Mouse (Mus musculus): ENCODE results near the gene Olfr1206. TPM values are rescaled to one million over a fixed set of nuclear protein-coding genes. Genes with fewer than 3 reads are reported as not detected.

Olfr1206 gene
- not detected in 2 replicates for polyA plus RNA-seq (2012; ENCODE audit: low replicate concordance)

GRCm38 (mm10) chr2:88862931-88863330 is at the start of gene Olfr1206:
Olfr1206 (plus strand) TSS chr2:88863231.

GRCm38 (mm10) chr2:88814196-88814595 is 48.8 kb upstream of the Olfr1206 start, which contains the start of gene Olfr1202:
Olfr1202 (plus strand) TSS chr2:88814496.

GRCm38 (mm10) chr2:88829437-88829836 is 33.6 kb upstream of the Olfr1206 start, which contains the start of gene Olfr1205:
Olfr1205 (plus strand) TSS chr2:88829737.

GRCm38 (mm10) chr2:88848992-88849391 is 14.0 kb upstream of the Olfr1206 start, which contains the start of gene Olfr1204:
Olfr1204 (plus strand) TSS chr2:88849292.

GRCm38 (mm10) chr2:88902211-88902610 is 39.2 kb downstream of the Olfr1206 start, which contains the start of gene Olfr1208:
Olfr1208 (minus strand) TSS chr2:88902311.

GRCm38 (mm10) chr2:88915057-88915456 is 52.0 kb downstream of the Olfr1206 start, which contains the start of gene Olfr1209:
Olfr1209 (minus strand) TSS chr2:88915157.

Other genes with a start within 250 kb of the Olfr1206 start
- gene Olfr1191-ps1, start 222.7 kb upstream of the Olfr1206 start, polyA plus RNA-seq (2012; ENCODE audit: low replicate concordance) = not detected in 2 replicates
- 0.02 TPM in 1 of 2 replicates, not detected in the other for gene Olfr1192-ps1, start 214.7 kb upstream of the Olfr1206 start, polyA plus RNA-seq (2012; ENCODE audit: low replicate concordance)
- not detected in 2 replicates for gene Olfr1193, start 187.6 kb upstream of the Olfr1206 start, polyA plus RNA-seq (2012; ENCODE audit: low replicate concordance)
- not detected in 2 replicates for gene Olfr1195, start 174.0 kb upstream of the Olfr1206 start, polyA plus RNA-seq (2012; ENCODE audit: low replicate concordance)
- not detected in 2 replicates for gene Olfr1196, start 158.6 kb upstream of the Olfr1206 start, polyA plus RNA-seq (2012; ENCODE audit: low replicate concordance)
- not detected in 2 replicates for gene Olfr1197, start 130.9 kb upstream of the Olfr1206 start, polyA plus RNA-seq (2012; ENCODE audit: low replicate concordance)
- not detected in 2 replicates for gene Olfr1198, start 111.9 kb upstream of the Olfr1206 start, polyA plus RNA-seq (2012; ENCODE audit: low replicate concordance)
- not detected in 2 replicates for gene Olfr1199, start 102.8 kb upstream of the Olfr1206 start, polyA plus RNA-seq (2012; ENCODE audit: low replicate concordance)
- not detected in 2 replicates for gene Olfr1200, start 92.7 kb upstream of the Olfr1206 start, polyA plus RNA-seq (2012; ENCODE audit: low replicate concordance)
- not detected in 2 replicates for gene Olfr1201, start 70.2 kb upstream of the Olfr1206 start, polyA plus RNA-seq (2012; ENCODE audit: low replicate concordance)
- gene Olfr1202, start 48.7 kb upstream of the Olfr1206 start, polyA plus RNA-seq (2012; ENCODE audit: low replicate concordance) = not detected in 2 replicates
- gene Olfr1205, start 33.5 kb upstream of the Olfr1206 start, polyA plus RNA-seq (2012; ENCODE audit: low replicate concordance) = not detected in 2 replicates
- not detected in 2 replicates for gene Olfr1204, start 13.9 kb upstream of the Olfr1206 start, polyA plus RNA-seq (2012; ENCODE audit: low replicate concordance)
- gene Olfr1208, start 39.1 kb downstream of the Olfr1206 start, polyA plus RNA-seq (2012; ENCODE audit: low replicate concordance) = not detected in 2 replicates
- gene Olfr1209, start 51.9 kb downstream of the Olfr1206 start, polyA plus RNA-seq (2012; ENCODE audit: low replicate concordance) = not detected in 2 replicates
- not detected in 2 replicates for gene Olfr1211, start 74.9 kb downstream of the Olfr1206 start, polyA plus RNA-seq (2012; ENCODE audit: low replicate concordance)
- gene Olfr1212, start 90.7 kb downstream of the Olfr1206 start, polyA plus RNA-seq (2012; ENCODE audit: low replicate concordance) = 0.33 TPM in 1 of 2 replicates, not detected in the other
- gene Gm13762, start 117.0 kb downstream of the Olfr1206 start, polyA plus RNA-seq (2012; ENCODE audit: low replicate concordance) = not detected in 2 replicates
- gene Olfr1214, start 129.4 kb downstream of the Olfr1206 start, polyA plus RNA-seq (2012; ENCODE audit: low replicate concordance) = not detected in 2 replicates
- not detected in 2 replicates for gene Olfr1215, start 143.7 kb downstream of the Olfr1206 start, polyA plus RNA-seq (2012; ENCODE audit: low replicate concordance)
- not detected in 2 replicates for gene Olfr1216, start 155.1 kb downstream of the Olfr1206 start, polyA plus RNA-seq (2012; ENCODE audit: low replicate concordance)
- not detected in 2 replicates for gene Olfr1217, start 168.8 kb downstream of the Olfr1206 start, polyA plus RNA-seq (2012; ENCODE audit: low replicate concordance)
- gene Olfr1218, start 198.0 kb downstream of the Olfr1206 start, polyA plus RNA-seq (2012; ENCODE audit: low replicate concordance) = not detected in 2 replicates
- not detected in 2 replicates for gene Olfr1219, start 220.3 kb downstream of the Olfr1206 start, polyA plus RNA-seq (2012; ENCODE audit: low replicate concordance)
- not detected in 2 replicates for gene Olfr1220, start 243.6 kb downstream of the Olfr1206 start, polyA plus RNA-seq (2012; ENCODE audit: low replicate concordance)